In genomic region chr5:51072146-51072545, GRCm38 (mm10) we compare ENCODE assay signal across 18 mouse cellular contexts.
A peak's percentile ranks its signal among the peaks of the same experiment; 100 is the strongest.
DNase-seq lines count a peak whose midpoint lies in the region; ATAC-seq lines count a peak whose summit lies in the region.
"Had no signal": no experiment of that assay in that cellular context is flagged by ENCODE, and none has a peak within 500 bp of the region (broad histone marks: within the 10 kb centered on the region; RNA-seq: fewer than 3 reads in every experiment).

No protein-coding gene starts in this region.

- no peak overlapping the region for H3K4me3 ChIP-seq in kidney, embryonic 16.5 days (ENCODE audit: low read length)
- no peak overlapping the region for H3K4me3 ChIP-seq in lung, embryonic 15.5 days
- H3K4me3 ChIP-seq: embryonic facial prominence, embryonic 10.5 days; forebrain, embryonic 13.5 days; heart, embryonic 13.5 days; hindbrain, embryonic 12.5 days had no signal

- H3K4me2 ChIP-seq in kidney, embryonic 16.5 days (replicated peaks; ENCODE audit: low read depth, low read length): no peak overlapping the region
- H3K4me2 ChIP-seq in lung, embryonic 15.5 days: no peak overlapping the region
- H3K4me2 ChIP-seq: forebrain, embryonic 13.5 days; heart, embryonic 13.5 days; hindbrain, embryonic 12.5 days had no signal

- no peak overlapping the region; the same call in 1 of the 2 replicates for H3K27ac ChIP-seq in kidney, embryonic 16.5 days (ENCODE audit: low read length)
- no peak overlapping the region for H3K27ac ChIP-seq in lung, embryonic 15.5 days
- H3K27ac ChIP-seq: embryonic facial prominence, embryonic 10.5 days; forebrain, embryonic 13.5 days; heart, embryonic 13.5 days; hindbrain, embryonic 12.5 days had no signal

- peak; percentile 44; the same call in 1 of the 2 replicates for ATAC-seq in kidney, embryonic 16.5 days (ENCODE audit: low FRiP score, low TSS enrichment)
- peak; percentile 71; the same call in 1 of the 2 replicates for ATAC-seq in lung, embryonic 15.5 days (ENCODE audit: borderline replicate concordance, extremely low read depth, low FRiP score, low TSS enrichment)
- ATAC-seq: activated CD4-positive, CD25-positive, alpha-beta regulatory T cell, adult 4 months; forebrain, embryonic 13.5 days; forebrain, postnatal 0 days; Patski had no signal

- 27% methylated on average over 2 of the region's 2 CpGs for WGBS in kidney, embryonic 16.5 days
- WGBS in lung, embryonic 15.5 days: 45% methylated on average over 2 of the region's 2 CpGs

- no peak overlapping the region for H3K9ac ChIP-seq in kidney, embryonic 16.5 days (replicated peaks; ENCODE audit: low read length)
- no peak overlapping the region for H3K9ac ChIP-seq in lung, embryonic 15.5 days
- H3K9ac ChIP-seq: forebrain, embryonic 13.5 days; forebrain, postnatal 0 days; heart, embryonic 13.5 days; hindbrain, embryonic 12.5 days had no signal

- intact Hi-C loops in heart, postnatal 36 days (cut with DNase I): no loop called here

- no peaks in the 10 kb centered on the region for H3K36me3 ChIP-seq in kidney, embryonic 16.5 days (ENCODE audit: insufficient read depth, low read length)
- H3K36me3 ChIP-seq in lung, embryonic 15.5 days: no peaks in the 10 kb centered on the region
- H3K36me3 ChIP-seq: embryonic facial prominence, embryonic 10.5 days; heart, embryonic 13.5 days; hindbrain, embryonic 12.5 days had no signal

- no peaks in the 10 kb centered on the region for H3K9me3 ChIP-seq in kidney, embryonic 16.5 days (ENCODE audit: low read length)
- no peaks in the 10 kb centered on the region for H3K9me3 ChIP-seq in lung, embryonic 15.5 days
- H3K9me3 ChIP-seq: embryonic facial prominence, embryonic 10.5 days; forebrain, embryonic 13.5 days; heart, embryonic 13.5 days; hindbrain, embryonic 12.5 days had no signal

- no peak for DNase-seq in kidney, postnatal 10 days
- DNase-seq in lung, postnatal 14 days: peak; percentile 21
- no peak for DNase-seq in layer of hippocampus, adult 8-10 months (ENCODE audit: low spot score in 2 of 2)
- DNase-seq in heart, postnatal 36 days: no peak
- DNase-seq in Muller cell, postnatal 12 days (ENCODE audit: inconsistent ontology term): no peak
- DNase-seq: cerebellum, adult 2 months; cerebellum, postnatal 10 days; forebrain, postnatal 0 days; heart, adult 11 months; heart, postnatal 4 days had no signal

- no peaks in the 10 kb centered on the region for H3K27me3 ChIP-seq in kidney, embryonic 16.5 days (ENCODE audit: insufficient read depth, low read length)
- H3K27me3 ChIP-seq in lung, embryonic 15.5 days: no peaks in the 10 kb centered on the region
- H3K27me3 ChIP-seq: forebrain, embryonic 13.5 days; heart, embryonic 13.5 days; hindbrain, embryonic 12.5 days; Patski had no signal

- peaks cover 30% of the 10 kb centered on the region for H3K4me1 ChIP-seq in kidney, embryonic 16.5 days (ENCODE audit: insufficient read depth, low read length)
- H3K4me1 ChIP-seq in lung, embryonic 15.5 days: no peaks in the 10 kb centered on the region
- H3K4me1 ChIP-seq: embryonic facial prominence, embryonic 10.5 days; forebrain, embryonic 13.5 days; heart, embryonic 13.5 days; hindbrain, embryonic 12.5 days had no signal
